Mouse (Mus musculus) gastrocnemius, postnatal 25 days (tissue): ENCODE data around the gene Iqsec1. TPM values are rescaled to one million over a fixed set of nuclear protein-coding genes. Genes with fewer than 3 reads are reported as not detected.
A peak's percentile ranks its signal among the peaks of the same experiment; 100 is the strongest.

Source experiments
- DNase-seq: peaks from one replicate; pipeline ENCODE4 v3.0.0; 2022
- microRNA-seq, 2 experiments: library from miRNA; unstranded; fragments of <30 nt; microRNA quantifications; one replicate each; pipeline ENCODE4 v1.2.0; 2021; ENCODE audit warnings: borderline replicate concordance in 2 of 2
- total RNA-seq, 2 experiments: library from RNA; stranded (reverse); gene quantifications; 1 replicate in 1 of 2; 2 replicates in 1 of 2; pipeline ENCODE4 v1.2.3; 2021

Iqsec1 gene
- total RNA-seq, 2 experiments from 2014 or later: 57.7 to 63.6 TPM

GRCm38 (mm10) chr6:90618821-90619636 lies 369.5 kb downstream of the Iqsec1 start:
- no peak for DNase-seq

GRCm38 (mm10) chr6:90618274-90618673 lies 370.2 kb downstream of the Iqsec1 start:
- no peak for DNase-seq

GRCm38 (mm10) chr6:90616481-90616880 lies 372.0 kb downstream of the Iqsec1 start:
- no peak for DNase-seq

- peak; percentile 59 for DNase-seq
These were observed 372.5 kb downstream of the Iqsec1 start for GRCm38 (mm10) chr6:90615991-90616390.

- no peak for DNase-seq
These were observed 373.1 kb downstream of the Iqsec1 start for GRCm38 (mm10) chr6:90615362-90615761.

GRCm38 (mm10) chr6:90613277-90613676 lies 375.2 kb downstream of the Iqsec1 start:
- DNase-seq: no peak

- DNase-seq: no peak
These were observed 378.2 kb downstream of the Iqsec1 start for GRCm38 (mm10) chr6:90610248-90610647.

- DNase-seq: no peak
These were observed 380.3 kb downstream of the Iqsec1 start for GRCm38 (mm10) chr6:90608186-90608585.

- DNase-seq: peak; percentile 34
These were observed 381.3 kb downstream of the Iqsec1 start for GRCm38 (mm10) chr6:90607196-90607595.

GRCm38 (mm10) chr6:90606538-90606937 lies 381.9 kb downstream of the Iqsec1 start:
- DNase-seq: peak; percentile 47

Small RNA genes within 50 kb of the gene (microRNA-seq; reads per million reads assigned to microRNA genes)
- gene Gm24816: 0 reads per million in 2 experiments

Other genes with a start within 250 kb of the Iqsec1 start
- 10 to 100 TPM; 20.1 to 21.6 TPM for gene Nup210, start 128.1 kb upstream of the Iqsec1 start, total RNA-seq
- gene Hdac11, start 168.0 kb upstream of the Iqsec1 start, total RNA-seq: 1 to 10 TPM; 5.9 to 6.0 TPM
- gene Fbln2, start 223.8 kb upstream of the Iqsec1 start, total RNA-seq: 10 to 100 TPM; 47.7 to 50.2 TPM